Mouse (Mus musculus) MEL (cell line): ENCODE measurements around the gene 4930402K13Rik. TPM values are rescaled to one million over a fixed set of nuclear protein-coding genes. Genes with fewer than 3 reads are reported as not detected.

Experiments used
- polyA plus RNA-seq, 2 experiments: library from polyadenylated mRNA; stranded (reverse) in 1 of 2; unstranded in 1 of 2; fragments of >175 nt in 1 of 2; fragments of >200 nt in 1 of 2; gene quantifications; 2 replicates each; pipeline versions ENCODE4 v1.2.1 to v1.2.4; 2012; ENCODE audit warnings: low replicate concordance in 2 of 2, low read depth in 1 of 2; ENCODE audit not compliant: insufficient read length in 2 of 2, insufficient read depth in 1 of 2, missing spikeins in 1 of 2
- total RNA-seq: library from RNA; depleted of rRNA; stranded (reverse); fragments of 300-350 nt; gene quantifications from 2 replicates; pipeline ENCODE4 v1.2.3, GENCODE M21; 2012; rRNA removed

The 4930402K13Rik gene
- total and polyA plus RNA-seq, 3 experiments: not detected

Other genes starting within 250 kb of the 4930402K13Rik start
- gene Gm5751, start 230.3 kb upstream of the 4930402K13Rik start, total RNA-seq: 1.3 and 2.0 TPM in 2 replicates
- 1 to 10 TPM in 1 of 2 experiments, not detected in 1; 2.1 TPM for gene Gm5751, start 230.3 kb upstream of the 4930402K13Rik start, polyA plus RNA-seq
- gene B630019K06Rik, start 212.2 kb upstream of the 4930402K13Rik start, total RNA-seq: not detected in 2 replicates
- gene B630019K06Rik, start 212.2 kb upstream of the 4930402K13Rik start, polyA plus RNA-seq: under 1 TPM in 1 of 2 experiments, not detected in 1; 0.03 TPM
- not detected in 2 replicates for gene Fthl17b, start 141.6 kb upstream of the 4930402K13Rik start, total RNA-seq
- not detected for gene Fthl17b, start 141.6 kb upstream of the 4930402K13Rik start, polyA plus RNA-seq
- gene Fthl17c, start 128.0 kb upstream of the 4930402K13Rik start, total RNA-seq: not detected in 2 replicates
- gene Fthl17c, start 128.0 kb upstream of the 4930402K13Rik start, polyA plus RNA-seq: not detected
- gene Fthl17d, start 117.8 kb upstream of the 4930402K13Rik start, total RNA-seq: not detected in 2 replicates
- not detected for gene Fthl17d, start 117.8 kb upstream of the 4930402K13Rik start, polyA plus RNA-seq
- gene Fthl17e, start 71.1 kb upstream of the 4930402K13Rik start, total RNA-seq: not detected in 2 replicates
- not detected for gene Fthl17e, start 71.1 kb upstream of the 4930402K13Rik start, polyA plus RNA-seq
- gene Fthl17f, start 41.5 kb upstream of the 4930402K13Rik start, total RNA-seq: not detected in 2 replicates
- not detected for gene Fthl17f, start 41.5 kb upstream of the 4930402K13Rik start, polyA plus RNA-seq
- not detected in 2 replicates for gene Lancl3, start 95.3 kb downstream of the 4930402K13Rik start, total RNA-seq
- gene Lancl3, start 95.3 kb downstream of the 4930402K13Rik start, polyA plus RNA-seq: under 1 TPM in 1 of 2 experiments, not detected in 1; 0.03 TPM
- gene Gm14862, start 152.3 kb downstream of the 4930402K13Rik start, total RNA-seq: not detected in 2 replicates
- gene Gm14862, start 152.3 kb downstream of the 4930402K13Rik start, polyA plus RNA-seq: not detected
- 10.7 and 11.1 TPM in 2 replicates for gene Xk, start 168.2 kb downstream of the 4930402K13Rik start, total RNA-seq
- gene Xk, start 168.2 kb downstream of the 4930402K13Rik start, polyA plus RNA-seq: 10 to 100 TPM in 1 of 2 experiments, not detected in 1; 36.6 TPM
- 0.85 and 1.1 TPM in 2 replicates for gene H2al1m, start 179.2 kb downstream of the 4930402K13Rik start, total RNA-seq
- 1 to 10 TPM in 1 of 2 experiments, not detected in 1; 3.5 TPM for gene H2al1m, start 179.2 kb downstream of the 4930402K13Rik start, polyA plus RNA-seq
- not detected in 2 replicates for gene H2al1k, start 246.1 kb downstream of the 4930402K13Rik start, total RNA-seq
- gene H2al1k, start 246.1 kb downstream of the 4930402K13Rik start, polyA plus RNA-seq: not detected